Mouse (Mus musculus) forebrain, embryonic 14.5 days (tissue): ENCODE data around the gene Qk. TPM values are rescaled to one million over a fixed set of nuclear protein-coding genes. Genes with fewer than 3 reads are reported as not detected.
A peak's percentile ranks its signal among the peaks of the same experiment; 100 is the strongest.

Experiments used
- ATAC-seq: fragments of 200-750 bp; cut with Nextera tagmentation; 2 replicates; pipeline ENCODE4 v1.8.0; 2017; ENCODE audit warnings: mild to moderate bottlenecking, moderate library complexity
- DNase-seq: peaks from one replicate; pipeline ENCODE4 v3.0.0-alpha.2; 2015; ENCODE audit warnings: low spot score
- H3K27ac ChIP-seq: fragments of 300-500 bp; sonication (generic); 2 replicates; pipeline ENCODE4 v1.5.1; 2014; ENCODE audit warnings: low read depth, mild to moderate bottlenecking, control low read depth, low read length, moderate library complexity
- H3K27me3 ChIP-seq: fragments of 300-500 bp; sonication (generic); replicated peaks from 2 replicates; pipeline ENCODE4 v1.6.1; 2014; ENCODE audit warnings: low read length, control low read depth, mixed read lengths; ENCODE audit not compliant: control insufficient read depth, insufficient read depth
- H3K36me3 ChIP-seq: fragments of 300-500 bp; sonication (generic); 2 replicates; pipeline ENCODE4 v1.6.1; 2014; ENCODE audit warnings: low read length, control low read depth; ENCODE audit not compliant: control insufficient read depth, insufficient read depth
- H3K4me1 ChIP-seq: fragments of 300-500 bp; sonication (generic); 2 replicates; pipeline ENCODE4 v1.6.1; 2014; ENCODE audit warnings: antibody characterized with exemption, low read length, control low read depth; ENCODE audit not compliant: control insufficient read depth, insufficient read depth
- H3K4me2 ChIP-seq: fragments of 300-500 bp; sonication (generic); 2 replicates; pipeline ENCODE4 v1.6.1; 2014; ENCODE audit warnings: mild to moderate bottlenecking, control low read depth, low read length
- H3K4me3 ChIP-seq: fragments of 300-500 bp; sonication (generic); 2 replicates; pipeline ENCODE4 v1.5.1; 2014; ENCODE audit warnings: low read depth, low read length, control low read depth
- H3K9ac ChIP-seq: fragments of 300-500 bp; sonication (generic); 2 replicates; pipeline ENCODE4 v1.6.1; 2014; ENCODE audit warnings: mild to moderate bottlenecking, low read length, control low read depth, moderate library complexity
- H3K9me3 ChIP-seq: fragments of 300-500 bp; sonication (generic); replicated peaks from 2 replicates; pipeline ENCODE4 v1.6.1; 2016; ENCODE audit warnings: low read length, control low read depth, mixed read lengths; ENCODE audit not compliant: control insufficient read depth
- WGBS: fragments of 180-500 bp; shearing (Covaris S2); extraction: QIAGEN DNeasy Blood & Tissue Kit; methylation state at CpG from one replicate; pipeline ENCODE4 v1.1.7; 2014; 5-methylcytosine and 5-hydroxymethylcytosine counted together
- polyA plus RNA-seq: library from polyadenylated mRNA; unstranded; fragments of >200 nt; fragmentation: Nextera tagmentation; extraction: Ambion mirVana; gene quantifications from 2 replicates; pipeline ENCODE4 v1.2.1, GENCODE M21; 2014

The Qk gene
- polyA plus RNA-seq: 46.6 and 53.3 TPM in 2 replicates

GRCm38 (mm10) chr17:10319685-10320455 lies at the start of gene Qk:
Qk (minus strand) TSS chr17:10319854.
- under 1% methylated on average over 86 of the region's 86 CpGs for WGBS

DNA sequence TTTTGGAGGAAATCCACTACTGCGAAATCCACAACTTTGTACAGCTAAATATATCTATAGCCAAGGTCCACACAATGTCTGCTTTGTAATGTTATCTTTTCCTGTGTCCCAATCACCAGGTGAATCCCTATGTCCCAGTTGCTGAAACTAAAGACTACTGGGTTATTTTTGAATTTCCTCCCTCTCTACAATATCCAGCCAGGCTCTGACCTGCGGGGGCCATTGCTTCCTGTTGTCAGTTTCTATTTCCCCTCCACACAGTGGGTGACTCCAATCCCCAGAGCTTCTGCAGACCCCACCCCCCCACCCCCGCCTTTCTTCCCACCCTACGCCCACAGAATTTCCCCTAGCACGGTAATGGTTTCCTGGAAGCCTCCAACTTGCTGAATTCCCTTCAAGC lies 47.4 kb upstream of the Qk start:
- no peaks in the 10 kb centered on the region for H3K4me1 ChIP-seq
- DNase-seq (no peak), ATAC-seq (no peak)
- H3K9me3 ChIP-seq: no peaks in the 10 kb centered on the region
- no peak overlapping the region for H3K27ac ChIP-seq
- H3K4me3 ChIP-seq: no peak overlapping the region
- no peak overlapping the region for H3K9ac ChIP-seq
- no peak overlapping the region for H3K4me2 ChIP-seq
- no peaks in the 10 kb centered on the region for H3K36me3 ChIP-seq
- WGBS: 93% methylated on average over 5 of the region's 5 CpGs
- no peaks in the 10 kb centered on the region for H3K27me3 ChIP-seq

More at GRCm38 (mm10) chr17:10319685-10320455, at the start of gene Qk:
- DNase-seq: peak; percentile 97
- Histone ChIP-seq H3K27me3 (no peaks in the 10 kb centered on the region), H3K4me3 (peak within 1 kb of the TSS; percentile 90), H3K4me2 (peak within 1 kb of the TSS; percentile 67), H3K36me3 (no peaks in the 10 kb centered on the region), H3K4me1 (peaks cover 12% of the 10 kb centered on the region), H3K9ac (peak within 1 kb of the TSS; percentile 99), H3K9me3 (no peaks in the 10 kb centered on the region), H3K27ac (peak within 1 kb of the TSS; percentile 100)
- peak; percentile 83 for ATAC-seq

DNA sequence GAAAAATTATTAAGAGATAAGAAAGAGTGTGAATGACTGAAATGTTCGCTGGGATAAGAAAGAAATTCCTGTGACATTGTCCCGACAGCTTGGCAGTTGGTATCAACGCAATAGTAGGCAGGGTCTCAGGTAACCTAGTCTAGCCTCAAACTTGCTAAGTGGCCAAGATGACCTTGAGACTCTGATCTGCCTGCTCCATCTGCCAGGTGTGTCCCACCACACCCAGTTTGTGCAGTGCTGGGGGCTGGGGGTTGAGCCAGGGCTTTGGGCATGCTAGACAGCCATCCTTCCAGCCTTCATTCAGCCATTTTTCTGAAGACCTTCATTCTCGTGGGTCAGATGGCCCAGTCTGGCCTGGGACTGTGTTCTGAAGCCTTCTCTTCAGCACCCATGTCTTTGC lies 46.9 kb upstream of the Qk start:
- Histone ChIP-seq H3K36me3 (no peaks in the 10 kb centered on the region), H3K9ac (no peak overlapping the region), H3K4me1 (no peaks in the 10 kb centered on the region), H3K4me2 (no peak overlapping the region), H3K27ac (no peak overlapping the region), H3K4me3 (no peak overlapping the region), H3K27me3 (no peaks in the 10 kb centered on the region), H3K9me3 (no peaks in the 10 kb centered on the region)
- DNase-seq: no peak
- 93% methylated on average over 4 of the region's 4 CpGs for WGBS
- no peak for ATAC-seq

GRCm38 (mm10) chr17:10365501-10366482 lies 46.1 kb upstream of the Qk start:
- Histone ChIP-seq H3K27ac (no peak overlapping the region), H3K9me3 (no peaks in the 10 kb centered on the region), H3K36me3 (no peaks in the 10 kb centered on the region), H3K9ac (no peak overlapping the region), H3K27me3 (no peaks in the 10 kb centered on the region), H3K4me3 (no peak overlapping the region), H3K4me2 (no peak overlapping the region), H3K4me1 (no peaks in the 10 kb centered on the region)
- DNase-seq (no peak), ATAC-seq (no peak)
- WGBS: 61% methylated on average over 13 of the region's 13 CpGs

DNA sequence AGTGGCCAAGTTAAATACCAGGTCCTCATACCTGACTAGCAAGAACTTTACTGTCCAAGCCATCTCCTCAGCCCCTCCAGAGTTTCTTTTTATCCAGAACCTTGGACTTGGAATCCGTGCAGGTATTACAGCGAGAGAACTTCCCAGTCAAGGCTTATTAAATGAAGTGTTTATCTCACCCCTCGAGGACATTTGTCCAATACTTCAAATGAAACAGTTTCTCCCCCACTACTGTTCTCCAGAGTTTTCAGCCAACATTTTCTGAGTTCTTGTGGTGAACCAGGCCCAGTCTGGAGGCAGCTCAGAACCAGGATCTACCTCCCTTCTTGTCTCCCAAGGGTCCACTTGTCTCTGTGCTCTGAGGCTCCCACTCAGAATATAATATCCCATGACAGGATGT lies 43.5 kb upstream of the Qk start:
- no peak overlapping the region for H3K27ac ChIP-seq
- H3K36me3 ChIP-seq: no peaks in the 10 kb centered on the region
- H3K4me3 ChIP-seq: no peak overlapping the region
- no peaks in the 10 kb centered on the region for H3K4me1 ChIP-seq
- H3K4me2 ChIP-seq: no peak overlapping the region
- ATAC-seq: no peak
- H3K27me3 ChIP-seq: no peaks in the 10 kb centered on the region
- WGBS: 91% methylated on average over 3 of the region's 3 CpGs
- no peak overlapping the region for H3K9ac ChIP-seq
- DNase-seq: no peak
- no peaks in the 10 kb centered on the region for H3K9me3 ChIP-seq

DNA sequence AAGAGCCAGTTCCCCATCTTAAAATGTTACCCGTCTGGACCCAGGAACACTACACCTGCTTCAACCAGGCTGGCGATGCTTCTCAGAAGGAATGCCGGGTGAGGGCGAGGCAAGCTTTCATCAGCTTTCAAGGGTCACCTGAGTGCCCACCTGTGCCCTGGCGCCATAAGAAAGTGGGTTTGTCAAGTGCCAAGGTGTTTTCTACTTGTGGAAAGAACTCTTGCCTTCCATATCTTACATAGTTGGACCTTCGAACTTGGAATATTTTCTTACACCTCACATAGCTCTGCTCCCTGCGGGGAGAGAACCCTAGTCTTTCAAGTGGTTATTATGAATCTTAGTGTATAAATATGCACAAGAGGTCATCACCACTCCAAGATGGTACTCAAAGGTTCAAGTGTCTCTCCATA lies 42.2 kb upstream of the Qk start:
- no peaks in the 10 kb centered on the region for H3K27me3 ChIP-seq
- no peak for ATAC-seq
- no peak for DNase-seq
- no peak overlapping the region for H3K4me3 ChIP-seq
- H3K27ac ChIP-seq: no peak overlapping the region
- H3K4me1 ChIP-seq: peaks cover 3% of the 10 kb centered on the region; the same call in 1 of the 2 replicates
- no peak overlapping the region for H3K9ac ChIP-seq
- no peaks in the 10 kb centered on the region for H3K36me3 ChIP-seq
- no peak overlapping the region for H3K4me2 ChIP-seq
- no peaks in the 10 kb centered on the region for H3K9me3 ChIP-seq
- 96% methylated on average over 7 of the region's 7 CpGs for WGBS

DNA sequence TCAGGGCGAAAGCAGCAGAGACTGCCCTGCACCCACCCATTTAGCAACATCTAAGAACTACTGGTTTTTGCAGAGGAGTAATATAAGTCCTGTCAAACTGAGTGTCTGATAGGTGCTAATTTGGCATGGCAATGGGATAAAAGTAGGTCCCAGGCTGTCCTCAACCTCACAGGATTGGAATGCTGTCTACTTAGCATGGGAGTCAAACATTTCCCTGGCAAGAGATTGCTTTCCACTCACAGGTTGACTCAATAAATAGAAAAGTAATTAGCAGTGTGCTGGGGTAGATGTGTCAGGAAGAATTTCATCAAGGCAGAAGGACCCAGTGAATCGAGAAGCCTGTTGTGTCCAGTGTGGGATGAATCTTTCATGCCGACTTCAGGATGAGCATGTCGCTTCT lies 41.1 kb upstream of the Qk start:
- 0 out of 2 replicates have a peak, but pooled peaks have one; percentile 4 for ATAC-seq
- peak; percentile 33 for DNase-seq
- WGBS: 70% methylated on average over 4 of the region's 4 CpGs

DNA sequence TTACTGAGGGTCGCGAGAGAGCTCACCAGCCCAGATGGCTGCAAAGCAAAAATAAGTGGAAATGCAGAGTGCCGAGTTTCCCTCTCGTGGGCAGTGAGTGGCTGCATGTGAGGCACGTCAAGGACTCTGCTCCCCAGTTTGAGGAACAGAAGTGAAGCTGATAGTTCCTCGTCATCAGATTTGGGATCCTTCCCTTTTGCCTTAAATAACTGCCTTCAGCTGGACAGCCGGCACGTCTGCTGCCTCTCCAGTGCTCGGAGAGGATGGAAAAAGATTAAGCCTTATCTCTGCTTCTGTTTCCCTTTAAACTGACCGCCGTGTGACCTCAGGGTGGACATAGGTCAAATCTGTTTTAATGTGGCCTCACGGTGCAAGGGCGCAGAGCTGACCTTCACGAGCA lies 39.8 kb upstream of the Qk start:
- no peak overlapping the region for H3K4me3 ChIP-seq
- H3K9ac ChIP-seq: no peak overlapping the region
- peaks cover 3% of the 10 kb centered on the region; the same call in 1 of the 2 replicates for H3K4me1 ChIP-seq
- no peak overlapping the region for H3K4me2 ChIP-seq
- DNase-seq: no peak
- no peak for ATAC-seq
- no peaks in the 10 kb centered on the region for H3K27me3 ChIP-seq
- H3K36me3 ChIP-seq: no peaks in the 10 kb centered on the region
- WGBS: 92% methylated on average over 14 of the region's 14 CpGs
- H3K9me3 ChIP-seq: no peaks in the 10 kb centered on the region
- no peak overlapping the region for H3K27ac ChIP-seq

More for the DNA sequence above, 41.1 kb upstream of the Qk start:
- no peaks in the 10 kb centered on the region for H3K9me3 ChIP-seq
- no peak overlapping the region for H3K4me2 ChIP-seq
- H3K4me1 ChIP-seq: peaks cover 3% of the 10 kb centered on the region; the same call in 1 of the 2 replicates
- H3K27ac ChIP-seq: no peak overlapping the region
- no peaks in the 10 kb centered on the region for H3K27me3 ChIP-seq
- no peaks in the 10 kb centered on the region for H3K36me3 ChIP-seq
- no peak overlapping the region for H3K4me3 ChIP-seq
- H3K9ac ChIP-seq: no peak overlapping the region
